Mouse (Mus musculus) heart, embryonic 10.5 days (tissue): ENCODE data around the gene Gm4559. TPM values are rescaled to one million over a fixed set of nuclear protein-coding genes. Genes with fewer than 3 reads are reported as not detected.
"Not testable (repeated sequence)": the region's sequence is repeated elsewhere in the genome, so short reads cannot be mapped to it uniquely, and the experiment has no call there.

Experiments
- DNase-seq: peaks from one replicate; pipeline ENCODE4 v3.0.0-alpha.2; 2017; ENCODE audit warnings: low spot score
- H3K27ac ChIP-seq: fragments of 300-500 bp; sonication (generic); 2 replicates; pipeline ENCODE4 v1.5.1; 2016; ENCODE audit warnings: mild to moderate bottlenecking
- H3K27me3 ChIP-seq: fragments of 300-500 bp; sonication (generic); 2 replicates; pipeline ENCODE4 v1.6.1; 2016; ENCODE audit warnings: mild to moderate bottlenecking; ENCODE audit not compliant: poor library complexity, insufficient read depth, severe bottlenecking
- H3K36me3 ChIP-seq: fragments of 300-500 bp; sonication (generic); 2 replicates; pipeline ENCODE4 v1.6.1; 2016; ENCODE audit warnings: mild to moderate bottlenecking, moderate library complexity
- H3K4me1 ChIP-seq: fragments of 300-500 bp; sonication (generic); 2 replicates; pipeline ENCODE4 v1.6.1; 2016; ENCODE audit warnings: mild to moderate bottlenecking
- H3K4me3 ChIP-seq: fragments of 300-500 bp; sonication (generic); 2 replicates; pipeline ENCODE4 v1.5.1; 2016; ENCODE audit warnings: mild to moderate bottlenecking, moderate library complexity
- H3K9me3 ChIP-seq: fragments of 300-500 bp; sonication (generic); 2 replicates; pipeline ENCODE4 v1.6.1; 2016; ENCODE audit warnings: mild to moderate bottlenecking, moderate library complexity
- WGBS: fragments of 180-500 bp; shearing (Covaris S2); methylation state at CpG from one replicate; pipeline ENCODE4 v1.1.7; 2016; 5-methylcytosine and 5-hydroxymethylcytosine counted together
- polyA plus RNA-seq: library from polyadenylated mRNA; unstranded; fragments of >200 nt; fragmentation: Nextera tagmentation; extraction: Ambion mirVana; gene quantifications from 2 replicates; pipeline ENCODE4 v1.2.1, GENCODE M21; 2016

Gm4559 gene
- polyA plus RNA-seq, 1 experiment from 2014 or later, result not detected

DNA sequence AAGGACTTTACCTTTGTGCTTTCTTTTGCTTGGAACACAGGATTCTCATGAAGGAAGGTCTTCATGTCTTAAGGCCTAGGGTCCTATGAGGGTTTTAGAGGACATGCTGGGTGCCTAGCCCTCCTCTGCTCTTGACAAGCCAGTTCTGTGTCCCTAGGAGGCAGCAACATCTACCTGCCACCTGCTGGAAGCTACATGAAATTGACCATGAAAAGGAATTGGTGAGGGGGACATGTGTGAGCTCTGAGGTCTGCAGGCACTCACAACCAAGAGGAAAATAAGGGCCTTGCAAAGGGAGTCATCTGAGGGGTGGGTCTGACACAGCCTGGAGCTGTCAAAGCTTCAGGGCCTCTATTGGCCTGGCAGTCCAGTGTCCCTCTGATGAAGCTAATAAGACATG lies 21.3 kb upstream of the Gm4559 start:
- H3K4me1 ChIP-seq, result peaks cover 32% of the 10 kb centered on the region
- DNase-seq, result no peak
- no peaks in the 10 kb centered on the region for H3K36me3 ChIP-seq
- H3K9me3 ChIP-seq, result no peaks in the 10 kb centered on the region
- H3K27ac ChIP-seq, result peak overlapping the region; percentile 44; the same call in 1 of the 2 replicates
- no peaks in the 10 kb centered on the region for H3K27me3 ChIP-seq
- no peak overlapping the region for H3K4me3 ChIP-seq

DNA sequence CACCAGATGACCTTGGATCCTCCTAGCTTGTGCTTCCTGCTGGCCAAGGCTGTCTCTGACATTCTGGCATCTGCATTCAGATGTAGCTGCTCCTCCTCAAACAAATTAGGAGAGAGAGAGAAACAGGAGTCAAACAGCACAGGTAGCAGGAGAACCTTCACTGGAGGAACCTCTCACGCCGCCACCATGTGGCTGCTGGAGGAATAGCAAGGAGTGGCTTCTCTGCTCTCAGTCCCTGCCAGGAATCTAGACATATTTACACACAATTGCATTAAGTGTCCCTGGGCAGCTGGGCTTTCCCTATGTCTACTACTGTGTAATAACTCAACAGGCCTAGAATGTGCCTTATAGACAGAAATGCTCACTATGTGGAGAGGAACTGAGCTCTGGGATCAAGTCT lies 19.7 kb upstream of the Gm4559 start:
- not testable (repeated sequence) for DNase-seq, H3K4me3 ChIP-seq, H3K36me3 ChIP-seq, H3K27ac ChIP-seq, H3K27me3 ChIP-seq, H3K9me3 ChIP-seq
- H3K4me1 ChIP-seq, result peaks cover 28% of the 10 kb centered on the region
- WGBS, result 6% methylated on average over 2 of the region's 2 CpGs

DNA sequence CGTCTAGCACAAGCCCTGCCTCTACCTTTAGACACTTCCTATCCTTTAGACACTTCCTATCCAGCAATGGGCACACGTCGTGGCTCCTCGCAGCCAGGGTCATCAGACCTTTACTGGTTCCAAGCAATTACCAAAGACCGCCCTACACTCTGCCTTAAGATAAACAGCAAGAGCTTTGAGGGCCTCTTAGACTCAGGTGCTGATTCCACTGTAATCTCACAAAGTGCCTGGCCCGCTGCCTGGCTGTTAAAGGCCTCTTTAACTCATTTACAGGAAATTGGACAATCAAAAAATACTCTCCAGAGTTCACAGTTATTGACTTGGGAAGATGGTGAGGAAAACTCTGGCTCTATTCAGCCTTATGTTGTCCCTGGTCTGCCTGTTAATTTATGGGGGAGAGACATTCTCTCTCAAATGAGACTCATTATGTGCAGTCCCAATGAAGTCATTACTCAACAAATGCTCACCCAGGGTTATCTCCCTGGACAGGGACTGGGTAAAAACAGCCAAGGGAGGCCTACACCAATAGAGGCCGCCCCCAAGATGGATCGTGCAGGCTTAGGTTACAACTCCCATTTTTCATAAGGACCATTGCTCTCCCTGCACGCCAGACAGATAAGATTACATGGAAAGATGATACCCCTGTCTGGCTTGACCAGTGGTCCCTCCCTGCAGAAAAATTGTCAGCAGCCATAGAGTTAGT lies 11.9 kb upstream of the Gm4559 start:
- not testable (repeated sequence) for DNase-seq, H3K9me3 ChIP-seq, H3K36me3 ChIP-seq, H3K27ac ChIP-seq, H3K4me3 ChIP-seq, H3K27me3 ChIP-seq
- 46% methylated on average over 9 of the region's 9 CpGs for WGBS
- H3K4me1 ChIP-seq, result peaks cover 27% of the 10 kb centered on the region

DNA sequence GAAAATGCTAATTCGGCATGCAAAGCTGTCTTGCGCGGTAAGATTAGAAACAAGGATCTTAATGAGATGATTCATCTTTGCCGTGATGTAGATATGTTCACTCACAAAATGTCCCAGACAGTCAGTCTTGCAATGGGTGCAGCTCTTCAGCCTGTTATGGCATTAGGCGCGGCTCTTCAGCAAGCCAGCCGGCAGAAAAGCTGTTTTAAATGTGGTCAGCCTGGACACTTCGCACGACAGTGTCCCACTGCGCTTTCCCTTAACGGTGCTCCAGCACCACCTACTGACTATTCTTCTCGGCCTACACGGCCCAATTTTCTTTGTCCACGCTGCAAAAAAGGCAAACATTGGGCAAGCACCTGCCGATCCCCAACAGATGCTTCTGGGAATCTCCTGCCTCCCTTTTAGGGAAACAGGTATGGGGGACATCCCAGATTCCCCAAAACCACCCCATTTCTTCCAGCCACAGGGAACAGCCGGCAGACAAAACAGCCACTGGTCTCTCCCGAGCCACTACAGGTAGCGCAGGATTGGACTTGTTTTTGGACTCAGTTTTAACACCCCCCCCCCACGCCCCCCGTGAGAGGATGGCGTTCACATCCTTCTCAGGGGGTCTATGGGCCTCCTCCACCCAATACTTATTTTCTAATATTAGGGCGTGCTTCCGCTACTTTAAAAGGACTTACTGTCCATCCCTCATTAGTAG lies 11.1 kb upstream of the Gm4559 start:
- peak overlapping the region; percentile 90 for H3K27ac ChIP-seq
- peaks cover 28% of the 10 kb centered on the region for H3K4me1 ChIP-seq
- H3K27me3 ChIP-seq, result peaks cover 5% of the 10 kb centered on the region; the same call in 1 of the 2 replicates
- peak; percentile 83 for DNase-seq
- H3K9me3 ChIP-seq, result no peaks in the 10 kb centered on the region
- WGBS, result 25% methylated on average over 23 of the region's 23 CpGs
- H3K36me3 ChIP-seq, result 0 out of 2 replicates have a peak, but pooled peaks cover 4% of the 10 kb centered on the region
- peak overlapping the region; percentile 74 for H3K4me3 ChIP-seq

DNA sequence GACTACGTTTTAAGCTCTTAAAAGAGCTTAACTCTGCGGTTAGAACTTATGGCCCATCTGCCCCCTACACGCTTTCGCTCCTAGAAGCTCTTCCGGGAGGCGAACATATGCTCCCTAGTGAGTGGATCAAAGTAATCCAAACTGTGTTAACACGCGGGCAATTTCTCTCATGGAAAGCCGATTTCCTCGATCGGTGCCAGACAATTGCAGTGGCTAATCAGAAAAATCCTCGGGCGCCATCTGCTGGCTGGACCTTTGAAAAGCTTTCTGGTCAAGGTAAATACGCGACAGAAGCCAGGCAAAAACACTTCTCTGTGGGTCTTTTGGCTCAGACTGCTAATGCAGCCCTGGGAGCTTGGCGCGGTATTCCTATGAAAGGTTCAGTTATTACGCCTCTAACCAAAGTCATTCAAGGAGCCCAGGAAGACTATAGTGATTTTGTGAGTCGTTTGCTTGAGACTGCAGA lies 10.5 kb upstream of the Gm4559 start:
- Histone ChIP-seq H3K4me1 (peaks cover 35% of the 10 kb centered on the region), H3K4me3 (peak overlapping the region; percentile 74), H3K9me3 (no peaks in the 10 kb centered on the region), H3K27me3 (peaks cover 10% of the 10 kb centered on the region; the same call in 1 of the 2 replicates), H3K36me3 (no peaks in the 10 kb centered on the region), H3K27ac (peak overlapping the region; percentile 90)
- WGBS, result under 1% methylated on average over 19 of the region's 19 CpGs
- peak; percentile 94 for DNase-seq

DNA sequence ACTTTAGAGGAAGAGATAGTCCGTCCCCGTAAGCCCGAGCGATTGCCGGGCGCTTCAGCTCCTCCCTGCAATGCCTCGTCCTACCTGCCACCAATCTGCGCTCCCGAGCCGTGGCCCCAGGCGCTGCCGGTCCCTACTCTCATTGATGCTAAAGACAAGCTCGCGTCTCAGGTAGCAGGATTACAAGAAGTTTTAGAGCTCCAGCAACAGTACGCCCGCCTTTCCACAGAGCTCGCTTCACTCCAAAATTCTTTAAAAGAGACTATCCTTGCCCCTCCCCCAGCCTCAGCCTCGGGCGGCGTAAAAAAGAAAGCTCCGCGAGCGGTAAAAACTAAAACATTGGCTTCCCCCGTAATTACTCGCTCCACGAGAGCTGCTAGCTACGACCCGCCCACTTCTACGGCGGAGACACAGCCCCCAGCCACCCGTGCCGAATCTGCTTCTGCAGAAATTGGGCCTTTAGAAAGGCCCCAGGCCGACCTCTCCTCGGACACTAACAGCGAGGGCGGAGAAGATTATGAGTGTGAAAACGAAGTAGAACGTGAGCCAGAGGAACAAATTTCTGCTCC lies 9.9 kb upstream of the Gm4559 start:
- under 1% methylated on average over 38 of the region's 38 CpGs for WGBS
- peak; percentile 85 for DNase-seq

DNA sequence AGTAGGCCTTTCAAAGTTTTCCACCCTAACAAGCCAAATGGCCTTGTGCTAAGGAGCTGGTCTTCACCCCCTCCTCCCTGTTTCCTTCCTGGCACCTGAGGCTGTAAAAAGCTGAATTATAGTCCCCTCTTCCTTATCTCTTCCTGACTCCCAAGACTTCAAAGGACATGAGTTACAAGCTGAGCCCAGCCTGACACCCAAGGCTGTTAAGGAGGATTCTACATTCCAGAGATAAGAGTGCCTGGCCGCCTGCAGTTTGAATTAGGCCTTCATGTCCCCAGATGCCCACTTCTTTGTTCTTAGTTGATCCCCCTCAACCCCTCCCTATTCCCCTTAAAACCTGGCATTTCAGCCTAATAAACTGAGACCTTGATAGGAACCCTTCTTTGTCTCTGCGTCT lies 8.7 kb upstream of the Gm4559 start:
- peak overlapping the region; percentile 76; the same call in 1 of the 2 replicates for H3K27ac ChIP-seq
- WGBS, result 2% methylated on average over 2 of the region's 2 CpGs
- H3K4me3 ChIP-seq, result peak overlapping the region; percentile 74
- not testable (repeated sequence) for DNase-seq, H3K36me3 ChIP-seq, H3K9me3 ChIP-seq, H3K27me3 ChIP-seq
- peaks cover 37% of the 10 kb centered on the region for H3K4me1 ChIP-seq

More for the DNA sequence above, 9.9 kb upstream of the Gm4559 start:
- H3K36me3 ChIP-seq, result no peaks in the 10 kb centered on the region
- peaks cover 37% of the 10 kb centered on the region for H3K4me1 ChIP-seq
- peak overlapping the region; percentile 90 for H3K27ac ChIP-seq
- H3K9me3 ChIP-seq, result no peaks in the 10 kb centered on the region
- H3K27me3 ChIP-seq, result peaks cover 10% of the 10 kb centered on the region; the same call in 1 of the 2 replicates
- H3K4me3 ChIP-seq, result peak overlapping the region; percentile 74

DNA sequence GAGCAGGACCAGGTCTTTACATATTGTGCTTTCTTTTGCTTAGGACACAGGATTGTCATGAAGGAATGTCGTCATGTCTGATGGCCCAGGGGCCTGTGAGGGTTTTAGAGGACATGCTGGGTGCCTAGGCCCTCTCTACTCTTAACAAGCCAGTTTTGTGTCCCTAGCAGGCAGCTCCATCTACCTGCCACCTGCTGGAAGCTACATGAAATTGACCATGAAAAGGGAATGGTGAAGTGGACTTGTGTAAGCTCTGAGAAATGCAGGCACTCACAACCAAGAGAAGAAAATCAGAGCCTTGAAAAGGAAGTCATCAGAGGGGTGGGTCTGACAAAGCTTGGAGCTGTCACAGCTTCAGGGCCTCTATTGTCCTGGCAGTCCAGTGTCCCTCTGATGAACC lies 5.1 kb upstream of the Gm4559 start:
- not testable (repeated sequence) for H3K27ac ChIP-seq, H3K36me3 ChIP-seq, H3K27me3 ChIP-seq, H3K4me3 ChIP-seq, H3K9me3 ChIP-seq, DNase-seq
- H3K4me1 ChIP-seq, result peaks cover 33% of the 10 kb centered on the region
- 54% methylated on average over 1 of the region's 1 CpGs for WGBS

DNA sequence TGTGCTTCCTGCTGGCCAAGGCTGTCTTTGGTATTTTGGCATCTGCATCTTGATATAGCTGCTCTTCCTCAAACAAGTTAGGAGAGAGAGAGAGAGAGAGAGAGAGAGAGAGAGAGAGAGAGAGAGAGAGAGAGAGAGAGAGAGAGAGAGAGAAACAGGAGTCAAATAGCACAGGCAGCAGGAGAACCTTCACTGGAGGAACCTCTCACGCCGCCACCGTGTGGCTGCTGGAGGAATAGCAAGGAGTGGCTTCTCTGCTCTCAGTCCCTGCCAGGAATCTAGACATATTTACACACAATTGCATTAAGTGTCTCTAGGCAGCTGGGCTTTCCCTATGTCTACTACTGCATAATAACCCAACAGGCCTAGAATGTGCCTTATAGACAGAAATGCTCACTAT lies 4.0 kb upstream of the Gm4559 start:
- H3K4me3 ChIP-seq, H3K9me3 ChIP-seq, H3K27ac ChIP-seq, H3K27me3 ChIP-seq, H3K36me3 ChIP-seq: not testable (repeated sequence)
- peaks cover 38% of the 10 kb centered on the region for H3K4me1 ChIP-seq
- WGBS, result 1% methylated on average over 3 of the region's 3 CpGs
- peak; percentile 81 for DNase-seq

DNA sequence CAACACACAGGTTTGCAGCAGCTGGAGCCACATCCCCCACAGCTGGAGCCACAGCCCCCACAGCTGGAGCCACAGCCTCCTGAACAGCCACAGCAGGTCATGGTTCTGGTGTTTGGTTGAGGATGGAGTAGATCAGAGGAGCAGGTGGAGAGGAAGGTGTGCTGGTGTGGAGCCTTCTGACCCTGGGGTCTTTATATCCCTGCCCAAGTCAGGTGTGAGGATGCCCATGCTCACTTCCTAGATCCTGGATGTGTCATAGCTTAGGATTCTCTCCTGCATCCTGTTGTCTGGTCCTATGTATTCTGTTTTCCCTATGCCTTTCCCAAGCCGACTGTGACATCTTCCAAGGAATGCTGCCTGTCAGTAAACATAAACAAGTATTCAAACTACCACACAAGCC lies 15.9 kb downstream of the Gm4559 start, which contains the start of gene Gm2431:
Gene Gm2431 (minus strand): TSS at position 101 of the 400 bp plus-strand sequence.
- 46% methylated on average over 1 of the region's 1 CpGs for WGBS

DNA sequence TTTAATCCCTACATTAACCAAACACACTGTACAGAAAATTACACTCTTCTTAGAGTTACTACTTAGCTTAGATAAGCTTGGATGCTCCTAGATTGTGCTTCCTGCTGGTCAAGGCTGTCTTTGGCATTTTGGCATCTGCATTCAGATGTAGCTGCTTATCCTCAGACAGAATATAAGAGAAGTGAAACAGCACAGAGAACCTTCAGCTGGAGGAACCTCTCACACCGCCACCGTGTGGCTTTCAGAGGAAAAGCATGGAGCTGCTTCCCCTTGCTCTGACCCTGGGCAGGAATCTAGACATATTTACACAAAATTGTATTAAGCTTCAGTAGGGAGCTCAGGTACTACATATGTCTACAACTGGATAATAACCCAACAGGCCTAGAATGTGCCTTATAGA lies 18.6 kb downstream of the Gm4559 start:
- WGBS, result 0% methylated on average over 2 of the region's 2 CpGs

More for the DNA sequence above, 15.9 kb downstream of the Gm4559 start, which contains the start of gene Gm2431:
- not testable (repeated sequence) for H3K9me3 ChIP-seq, H3K4me1 ChIP-seq, DNase-seq, H3K27me3 ChIP-seq, H3K4me3 ChIP-seq, H3K27ac ChIP-seq, H3K36me3 ChIP-seq

DNA sequence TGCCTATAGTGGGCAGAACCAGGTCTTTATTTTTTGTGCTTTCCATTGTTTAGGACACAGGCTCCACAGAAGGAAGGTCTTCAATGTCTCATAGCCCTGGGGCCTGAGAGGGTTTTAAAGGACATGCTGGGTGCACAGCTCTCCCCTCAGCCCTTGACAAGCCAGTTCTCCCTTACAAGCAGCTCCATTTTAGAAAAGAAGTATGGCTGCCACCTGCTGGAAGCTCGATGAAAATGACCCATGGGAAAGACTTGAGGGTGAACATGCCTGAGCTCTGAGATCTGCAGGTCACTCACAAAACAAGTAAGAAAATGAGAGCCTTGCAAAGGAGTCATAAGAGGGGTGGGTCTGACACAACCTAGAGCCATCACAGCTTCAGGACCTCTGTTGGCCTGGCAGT lies 24.3 kb downstream of the Gm4559 start:
- Histone ChIP-seq H3K4me3 (no peak overlapping the region), H3K27me3 (peaks cover 8% of the 10 kb centered on the region; the same call in 1 of the 2 replicates), H3K4me1 (no peaks in the 10 kb centered on the region), H3K27ac (no peak overlapping the region), H3K36me3 (no peaks in the 10 kb centered on the region), H3K9me3 (no peaks in the 10 kb centered on the region)
- 0% methylated on average over 1 of the region's 1 CpGs for WGBS
- DNase-seq, result no peak

More for the DNA sequence above, 18.6 kb downstream of the Gm4559 start:
- Histone ChIP-seq H3K9me3 (no peaks in the 10 kb centered on the region), H3K27ac (no peak overlapping the region), H3K27me3 (peaks cover 17% of the 10 kb centered on the region; the same call in 1 of the 2 replicates), H3K4me1 (peaks cover 3% of the 10 kb centered on the region; the same call in 1 of the 2 replicates), H3K36me3 (no peaks in the 10 kb centered on the region), H3K4me3 (no peak overlapping the region)
- no peak for DNase-seq

DNA sequence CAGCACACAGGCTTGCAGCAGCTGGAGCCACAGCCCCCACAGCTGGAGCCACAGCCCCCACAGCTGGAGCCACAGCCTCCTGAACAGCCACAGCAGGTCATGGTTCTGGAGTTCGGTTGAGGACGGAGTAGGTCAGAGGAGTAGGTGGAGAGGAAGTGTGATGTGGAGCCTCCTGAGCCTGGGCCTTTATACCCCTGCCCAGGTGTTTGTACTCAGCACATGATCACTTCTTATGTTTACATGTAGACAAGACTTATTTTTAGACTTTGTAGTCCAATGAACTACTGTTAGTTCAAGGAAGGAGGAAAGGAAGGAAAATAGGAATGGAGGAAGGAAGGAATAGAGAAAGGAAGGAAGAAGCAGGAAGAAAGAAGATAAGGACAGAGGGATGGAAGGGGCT lies 33.2 kb downstream of the Gm4559 start, which contains the start of gene Gm40460:
Gene Gm40460 (minus strand): TSS at position 101 of the 400 bp plus-strand sequence.
- Histone ChIP-seq H3K27ac (no peak within 1 kb of the TSS), H3K4me3 (no peak within 1 kb of the TSS), H3K27me3 (no peaks in the 10 kb centered on the region), H3K9me3 (no peaks in the 10 kb centered on the region), H3K4me1 (0 out of 2 replicates have a peak, but pooled peaks cover 3% of the 10 kb centered on the region), H3K36me3 (no peaks in the 10 kb centered on the region)
- no peak for DNase-seq
- WGBS, result 54% methylated on average over 2 of the region's 2 CpGs
